Mouse (Mus musculus) gastrocnemius, postnatal 25 days (tissue): ENCODE results near the gene Pou2f1. TPM values are rescaled to one million over a fixed set of nuclear protein-coding genes. Genes with fewer than 3 reads are reported as not detected.

Experiments used
- DNase-seq: peaks from one replicate; pipeline ENCODE4 v3.0.0; 2022
- total RNA-seq, 2 experiments: library from RNA; stranded (reverse); gene quantifications; 1 replicate in 1 of 2; 2 replicates in 1 of 2; pipeline ENCODE4 v1.2.3; 2021

The Pou2f1 gene
- total RNA-seq, 2 experiments from 2014 or later = 4.8 to 6.3 TPM

DNA sequence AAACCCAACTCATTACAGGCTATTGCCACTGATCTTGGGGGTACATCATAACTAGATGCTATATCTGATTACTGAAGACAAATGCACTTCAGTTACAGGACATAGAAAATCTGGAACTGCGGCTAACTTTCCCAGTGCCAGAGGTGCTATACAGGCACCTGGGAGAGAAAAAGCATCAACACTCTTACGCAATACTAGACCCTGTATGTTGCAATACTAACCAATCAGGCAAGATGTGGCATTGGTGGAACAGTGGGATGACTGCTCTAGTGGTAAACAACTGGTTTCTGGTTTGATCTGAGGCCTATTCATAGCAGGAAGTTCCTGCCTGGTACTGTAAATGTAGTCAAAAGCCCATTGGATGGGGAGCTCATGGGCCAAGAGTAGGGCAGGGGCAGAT lies 123.7 kb downstream of the Pou2f1 start:
- DNase-seq = no peak

DNA sequence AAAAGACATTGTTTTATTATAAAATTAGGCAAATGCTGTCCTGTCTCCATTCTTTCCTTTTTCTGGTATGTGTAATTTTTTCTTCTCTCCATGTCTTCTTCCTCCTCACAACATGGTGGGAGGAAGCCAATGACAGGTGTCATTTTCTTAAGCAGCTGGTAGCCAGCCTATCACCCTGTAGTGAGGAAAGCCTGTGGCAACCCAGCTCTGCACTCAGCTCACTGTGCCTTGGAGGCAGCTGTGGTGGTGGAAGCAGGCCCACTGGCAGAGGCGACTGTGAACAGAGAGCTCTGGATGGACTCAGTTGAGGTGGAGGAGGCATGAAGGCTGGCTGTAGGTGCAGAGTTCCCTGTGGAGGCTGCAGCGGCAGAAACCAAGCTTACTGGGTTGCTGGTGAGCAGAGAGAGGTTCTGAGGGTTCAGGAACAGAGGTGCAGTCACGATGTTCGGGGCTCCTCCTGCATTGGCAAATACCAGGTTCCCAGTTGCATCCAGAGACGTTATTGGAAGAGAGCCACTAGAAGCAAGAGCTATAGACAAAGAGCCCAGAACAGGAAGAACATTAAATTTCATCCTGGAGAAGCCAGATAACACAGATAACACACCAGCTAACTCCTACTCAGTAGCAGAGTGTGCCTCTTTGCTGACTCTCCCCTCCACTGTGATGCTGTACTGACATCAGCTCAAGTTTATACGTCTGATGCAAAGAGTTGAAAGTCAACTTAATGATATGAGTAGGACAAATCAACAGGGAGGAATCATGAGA lies 126.8 kb downstream of the Pou2f1 start:
- DNase-seq = no peak

DNA sequence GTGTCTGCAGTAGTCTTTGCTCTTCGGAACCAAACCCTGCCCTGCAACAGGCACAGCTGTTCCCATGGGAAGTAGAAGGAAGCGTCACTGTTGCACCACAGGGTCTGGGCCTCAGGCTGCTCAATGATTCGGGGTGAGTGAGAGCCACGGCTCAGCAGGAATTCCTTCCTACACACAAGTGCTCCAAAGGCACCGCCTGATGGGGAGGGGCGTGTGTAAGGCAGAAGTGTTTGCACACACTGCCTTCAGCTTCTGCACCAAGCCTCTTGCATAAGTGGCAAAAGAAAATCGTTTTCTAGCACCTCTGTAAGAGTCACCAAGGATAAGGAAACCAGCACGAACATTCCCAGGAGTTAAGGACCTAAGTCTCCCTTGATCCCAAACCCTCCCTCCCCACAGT lies 127.8 kb downstream of the Pou2f1 start:
- no peak for DNase-seq

DNA sequence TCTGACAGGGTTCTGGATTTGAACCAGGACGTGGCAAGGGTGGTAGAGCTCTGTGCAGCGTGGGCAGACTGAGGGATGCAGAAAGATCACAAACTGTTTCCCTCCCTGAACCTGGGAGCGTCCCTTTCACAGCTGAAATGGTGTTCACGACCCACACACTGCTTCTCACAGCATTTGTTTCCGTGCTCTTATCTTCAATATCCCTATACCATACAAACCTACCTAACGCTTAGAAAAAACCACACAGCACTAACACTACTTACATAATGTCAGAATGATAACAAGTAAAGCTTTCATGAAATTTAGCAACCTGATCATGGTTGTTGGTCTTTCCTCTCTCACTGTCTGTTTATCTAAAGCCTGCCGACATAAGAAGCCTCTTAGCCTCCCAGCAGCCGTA lies 133.8 kb downstream of the Pou2f1 start:
- DNase-seq = no peak

DNA sequence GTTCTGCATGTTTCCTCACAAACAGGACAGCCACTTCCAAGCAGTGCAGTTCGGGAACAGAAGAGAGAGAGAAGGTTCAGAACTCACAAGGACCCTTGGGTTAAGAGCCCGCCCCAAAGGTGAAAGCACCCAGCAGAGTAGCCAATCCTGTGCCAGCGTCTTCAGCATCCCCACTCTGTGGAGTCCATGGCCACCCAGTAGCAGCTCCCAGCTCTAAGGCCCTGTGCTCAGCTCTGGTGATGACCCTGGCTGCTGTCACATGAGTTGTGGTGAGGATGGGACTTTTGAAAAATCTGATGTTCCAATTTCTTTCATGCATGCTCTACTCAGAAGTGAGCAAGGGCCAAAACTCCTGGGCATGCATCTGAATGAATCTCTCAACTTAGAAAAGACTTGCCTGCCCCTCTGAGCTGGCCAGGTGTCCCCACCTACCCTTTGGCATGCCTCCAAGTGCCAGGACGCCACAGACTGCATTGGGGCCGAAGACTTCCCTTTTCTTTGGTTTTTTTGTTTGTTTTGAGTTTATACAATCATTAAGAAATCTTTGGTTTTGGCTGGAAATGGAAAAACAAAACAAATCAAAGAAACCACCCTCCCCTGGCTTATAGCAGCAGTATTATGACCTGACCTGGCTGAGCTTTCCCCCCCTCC lies 135.7 kb downstream of the Pou2f1 start:
- DNase-seq = no peak

DNA sequence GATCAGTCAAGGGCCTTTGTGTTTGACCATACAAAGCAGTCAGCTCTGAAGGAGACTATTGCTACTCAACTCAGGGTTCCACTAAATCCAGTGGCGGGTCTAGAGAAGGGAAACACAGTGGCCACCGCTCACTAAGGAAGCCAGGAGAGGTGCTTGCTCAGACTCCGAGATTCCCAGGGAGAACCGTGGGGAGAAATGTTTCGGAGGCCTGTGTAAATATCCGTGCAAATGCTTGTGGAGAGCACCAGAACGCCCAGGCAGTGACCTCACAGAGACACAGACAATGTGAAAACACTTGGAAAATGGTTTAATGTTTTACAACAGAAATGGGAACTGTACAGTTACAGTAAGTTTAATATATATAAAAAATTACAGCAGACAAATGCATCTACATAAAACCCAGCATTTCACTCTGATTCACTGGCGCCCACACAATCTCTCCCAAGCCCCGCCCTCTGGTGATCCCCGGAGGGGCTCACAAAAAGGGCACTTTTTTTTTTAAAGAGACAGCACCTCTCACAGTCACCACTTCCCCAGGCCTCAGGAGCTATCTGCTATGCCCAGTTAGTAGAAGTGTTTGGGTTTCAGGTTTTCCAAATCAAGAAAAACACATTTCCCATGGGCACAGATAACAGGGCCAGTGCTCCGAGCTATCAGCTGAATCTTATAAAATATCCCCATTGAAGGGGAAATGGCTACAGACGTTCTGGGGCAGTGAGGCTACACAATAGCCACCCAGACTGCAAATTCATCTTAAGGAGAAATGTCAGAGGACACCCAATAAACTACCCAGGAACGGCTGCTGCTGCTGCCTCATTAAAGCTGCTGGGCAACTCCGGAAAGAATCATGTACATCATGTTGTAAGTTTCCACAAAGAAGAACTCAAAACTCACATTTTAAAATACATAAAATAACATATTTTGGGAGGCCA lies 137.3 kb downstream of the Pou2f1 start:
- DNase-seq = no peak

DNA sequence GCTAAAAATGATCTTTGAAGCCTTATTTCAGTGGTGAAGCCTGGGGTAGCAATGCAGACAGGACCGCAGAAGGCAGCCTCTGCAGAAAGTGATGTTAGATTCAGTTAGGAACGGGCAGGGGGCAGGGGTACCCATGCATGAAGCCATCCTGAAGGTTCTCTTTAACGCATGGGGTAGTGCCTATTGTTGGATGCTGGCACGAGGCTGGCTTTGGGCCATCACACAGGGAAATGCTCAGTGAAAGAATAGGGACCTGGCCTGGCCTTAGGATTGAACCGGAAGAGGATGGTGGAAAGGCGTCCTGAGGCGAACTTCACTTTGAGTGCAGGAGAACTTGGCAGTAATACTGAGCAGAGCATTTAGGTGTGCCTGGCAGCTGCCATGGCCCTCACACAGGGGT lies 140.4 kb downstream of the Pou2f1 start:
- DNase-seq = peak; percentile 2

DNA sequence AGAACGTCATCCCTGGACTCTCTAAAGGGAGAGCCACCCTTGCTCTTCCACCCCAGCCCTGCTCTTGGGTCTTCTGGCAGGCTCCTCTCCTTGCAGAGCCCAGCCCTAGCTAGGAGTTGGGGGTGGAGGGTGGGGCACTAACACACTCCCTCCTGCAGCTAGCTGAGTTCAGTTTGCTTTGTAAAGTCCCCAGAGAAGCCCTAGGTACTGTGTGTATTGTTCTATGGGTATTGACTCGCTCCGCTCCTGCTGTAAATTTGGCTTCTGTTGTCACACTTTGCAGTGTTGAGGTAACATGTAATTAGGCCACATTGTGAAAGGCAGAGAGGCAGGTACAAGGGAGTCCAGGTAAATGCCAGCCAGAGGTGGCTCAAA lies 141.3 kb downstream of the Pou2f1 start:
- DNase-seq = peak; percentile 4

DNA sequence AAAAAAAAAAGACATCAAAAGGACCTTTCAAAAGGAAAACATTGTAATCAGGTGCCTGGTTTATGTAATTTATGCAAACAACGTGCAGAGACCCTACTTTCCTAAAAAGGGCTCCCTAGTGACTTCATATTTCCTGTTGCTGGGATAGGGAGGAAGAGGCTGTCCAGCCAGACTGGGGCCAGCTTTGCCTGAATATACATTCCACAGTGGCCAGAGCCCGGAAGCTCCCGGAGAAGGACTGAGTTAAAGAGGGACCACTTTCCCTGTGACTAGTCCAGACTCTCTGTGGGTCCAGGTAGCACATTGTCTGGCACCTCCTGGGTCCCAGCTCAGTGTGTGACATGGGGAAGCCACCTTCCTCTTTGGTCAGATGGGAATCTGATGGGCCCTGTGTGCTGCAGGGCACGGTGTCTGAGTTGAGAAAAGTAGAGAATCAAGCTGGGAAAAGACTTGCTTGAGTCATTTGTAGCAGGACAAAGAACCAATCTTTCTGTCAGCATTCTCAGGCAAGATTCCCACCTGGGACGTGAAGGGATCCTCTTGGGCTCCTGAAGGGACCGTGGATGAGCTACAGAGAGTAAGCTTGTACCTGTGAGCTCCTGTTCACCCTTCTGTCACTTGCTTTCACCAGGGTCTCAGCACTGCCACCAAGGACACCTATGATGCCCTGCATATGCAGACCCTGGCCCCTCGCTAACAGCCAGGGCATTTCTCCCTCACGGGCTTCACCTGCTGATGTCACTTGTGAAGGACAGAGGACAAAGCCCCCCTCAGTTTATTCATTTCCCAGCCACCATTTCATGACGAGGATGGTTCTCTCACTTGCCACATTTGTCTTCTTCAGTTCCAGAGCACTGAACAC lies 141.9 kb downstream of the Pou2f1 start:
- peak; percentile 3 for DNase-seq

DNA sequence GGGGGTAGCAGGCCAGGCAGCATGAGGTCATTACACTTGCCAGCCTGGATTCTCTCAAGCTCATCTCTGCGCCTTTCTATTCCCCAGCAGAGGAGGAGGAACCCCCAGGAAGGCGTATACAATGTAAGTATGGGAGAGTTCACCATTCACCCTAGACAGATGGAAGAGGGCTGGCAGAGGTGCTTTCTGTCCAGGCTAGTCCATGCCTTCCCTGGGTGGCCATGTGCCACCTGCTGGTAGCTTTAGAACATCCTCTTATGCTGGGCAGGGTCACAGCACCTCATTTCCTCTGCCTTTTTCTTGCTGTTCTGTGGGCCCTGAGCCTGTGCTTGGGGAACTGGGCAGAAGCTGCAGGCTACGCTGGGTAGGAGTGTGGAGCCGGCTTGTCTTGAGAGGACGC lies 144.1 kb downstream of the Pou2f1 start:
- DNase-seq = no peak

DNA sequence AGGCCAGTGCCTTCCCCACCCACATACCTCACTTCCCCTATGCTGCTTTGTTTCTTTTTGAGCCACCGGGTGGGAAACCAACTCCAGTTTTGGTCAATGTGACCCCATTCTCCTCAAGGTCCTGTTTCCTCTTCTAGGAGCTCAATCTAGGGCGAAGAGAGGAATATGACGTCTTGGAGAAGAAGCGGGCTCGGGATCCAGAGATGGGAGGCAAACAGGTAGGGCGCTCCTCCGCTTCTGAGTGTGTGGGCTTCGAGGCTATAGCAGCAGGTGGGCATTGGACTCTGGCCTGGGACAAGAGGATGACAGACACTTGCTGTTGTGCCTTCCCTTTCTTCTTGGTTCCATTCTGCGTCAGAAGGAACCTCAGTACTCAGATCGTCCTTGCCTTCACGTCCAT lies 145.2 kb downstream of the Pou2f1 start:
- peak; percentile 2 for DNase-seq

DNA sequence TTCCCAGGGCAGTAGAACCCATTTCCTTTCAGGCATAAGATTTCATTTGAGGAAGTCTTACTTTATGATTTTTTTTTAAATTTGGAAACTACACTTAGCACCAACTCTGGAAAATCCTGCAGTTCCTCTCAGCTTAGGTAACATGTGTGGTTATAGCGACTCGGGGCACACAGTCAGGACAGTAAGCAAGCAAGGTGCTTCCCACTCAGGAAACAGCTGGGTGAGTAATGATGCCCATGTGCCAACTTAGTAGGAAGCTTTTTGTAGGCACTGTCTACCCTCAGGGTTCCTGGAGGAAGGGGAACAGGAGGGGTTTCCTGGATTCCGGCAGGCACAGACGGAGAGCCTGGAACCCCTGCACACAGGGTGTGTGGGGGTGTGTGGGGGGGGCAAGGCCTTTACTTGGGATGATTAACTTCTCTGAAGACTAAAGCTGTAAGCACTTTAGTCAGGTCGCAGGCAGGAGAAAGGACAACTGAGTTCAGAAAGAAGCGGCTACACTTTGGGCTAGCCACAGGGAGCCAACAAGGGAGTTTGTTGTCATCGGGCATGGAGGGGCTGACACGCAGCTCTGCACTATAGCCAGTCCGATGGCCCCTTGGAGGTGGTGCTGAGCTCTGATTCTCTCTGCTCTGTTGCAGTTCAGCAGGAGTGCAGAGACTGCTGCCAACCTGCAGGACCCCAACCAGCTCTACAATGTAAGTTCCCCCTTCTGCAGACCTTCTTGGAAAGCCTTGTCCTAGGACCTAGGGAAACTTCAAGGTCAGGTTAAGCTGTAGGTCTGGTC lies 146.5 kb downstream of the Pou2f1 start:
- DNase-seq = no peak

DNA sequence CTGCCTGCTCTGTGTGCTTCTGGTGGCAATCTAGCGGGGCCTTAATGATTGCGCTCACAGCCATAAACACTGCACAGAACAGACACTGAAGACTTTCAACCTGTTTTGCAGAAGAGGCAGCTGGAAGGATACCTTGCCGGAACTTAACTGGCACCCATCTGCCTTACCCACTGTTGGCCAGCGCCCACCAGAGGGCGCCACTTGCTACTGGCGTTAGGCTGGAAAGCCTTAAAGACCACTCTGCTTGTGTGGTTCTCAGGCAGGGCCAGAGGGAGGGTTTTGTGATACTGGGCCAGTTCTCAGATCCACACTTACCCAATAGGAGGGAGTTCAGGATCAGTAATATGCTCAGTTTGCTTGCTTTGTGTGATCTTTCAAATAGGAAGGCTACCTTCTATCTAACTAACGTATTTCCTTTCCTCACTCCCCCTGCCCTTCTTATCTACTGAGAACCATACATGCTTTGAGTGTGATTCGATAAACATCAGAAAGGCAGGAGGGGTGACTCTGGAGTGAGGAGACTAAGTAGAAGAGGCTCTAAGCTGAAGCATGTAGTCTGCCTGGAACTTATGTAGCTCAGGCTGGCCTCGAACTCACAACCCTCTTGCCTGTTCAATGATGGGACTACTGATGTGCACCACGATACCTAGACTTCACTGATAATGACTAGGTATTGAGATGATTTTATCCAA lies 148.6 kb downstream of the Pou2f1 start:
- DNase-seq = no peak

DNA sequence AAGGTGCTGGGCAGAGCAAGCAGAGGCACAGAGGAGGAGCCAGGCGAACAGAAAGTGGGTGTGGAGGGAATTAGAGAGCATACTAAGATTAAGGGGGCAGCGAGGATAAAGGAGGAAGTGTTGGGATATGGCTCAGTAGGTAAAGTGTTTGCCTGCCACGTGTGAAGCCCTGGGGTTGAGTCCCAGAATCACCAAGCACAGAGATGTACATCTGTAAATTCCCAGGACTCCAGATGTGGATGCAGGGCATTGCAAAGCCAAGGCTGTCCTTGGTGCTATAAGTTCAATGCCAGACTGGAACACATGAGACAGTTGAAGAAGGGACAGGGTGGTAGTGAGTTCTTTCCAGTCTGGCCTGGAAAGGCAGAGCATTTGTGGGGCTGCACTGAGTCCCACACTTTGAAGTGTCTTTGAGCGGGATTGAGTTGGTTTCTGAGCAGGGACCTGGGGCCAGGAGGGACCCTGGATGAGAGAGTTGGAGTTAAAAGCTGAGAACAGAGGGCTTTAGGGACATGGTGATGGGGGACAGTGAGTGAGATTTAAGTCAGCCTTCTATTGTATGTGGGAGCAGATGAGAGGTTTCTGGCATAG lies 149.3 kb downstream of the Pou2f1 start:
- no peak for DNase-seq

DNA sequence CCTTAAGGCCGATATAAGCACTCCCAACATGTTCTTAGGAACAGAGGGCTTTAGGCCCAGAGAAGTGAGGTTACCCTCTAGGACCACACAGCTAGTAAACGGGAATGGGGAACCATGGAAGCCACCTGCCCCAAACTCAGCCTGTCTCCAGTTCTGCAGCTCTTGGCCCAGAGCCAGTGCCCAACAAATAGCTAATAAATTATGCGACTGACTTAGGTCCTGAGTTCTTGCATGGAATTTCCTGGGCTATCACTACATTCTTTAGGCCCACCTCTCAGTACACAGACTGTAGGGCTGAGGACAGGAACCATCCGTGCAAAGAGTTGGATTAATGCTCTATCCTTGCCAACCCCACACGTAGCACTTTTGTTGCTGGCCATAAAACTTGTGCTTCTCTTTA lies 150.3 kb downstream of the Pou2f1 start:
- no peak for DNase-seq

DNA sequence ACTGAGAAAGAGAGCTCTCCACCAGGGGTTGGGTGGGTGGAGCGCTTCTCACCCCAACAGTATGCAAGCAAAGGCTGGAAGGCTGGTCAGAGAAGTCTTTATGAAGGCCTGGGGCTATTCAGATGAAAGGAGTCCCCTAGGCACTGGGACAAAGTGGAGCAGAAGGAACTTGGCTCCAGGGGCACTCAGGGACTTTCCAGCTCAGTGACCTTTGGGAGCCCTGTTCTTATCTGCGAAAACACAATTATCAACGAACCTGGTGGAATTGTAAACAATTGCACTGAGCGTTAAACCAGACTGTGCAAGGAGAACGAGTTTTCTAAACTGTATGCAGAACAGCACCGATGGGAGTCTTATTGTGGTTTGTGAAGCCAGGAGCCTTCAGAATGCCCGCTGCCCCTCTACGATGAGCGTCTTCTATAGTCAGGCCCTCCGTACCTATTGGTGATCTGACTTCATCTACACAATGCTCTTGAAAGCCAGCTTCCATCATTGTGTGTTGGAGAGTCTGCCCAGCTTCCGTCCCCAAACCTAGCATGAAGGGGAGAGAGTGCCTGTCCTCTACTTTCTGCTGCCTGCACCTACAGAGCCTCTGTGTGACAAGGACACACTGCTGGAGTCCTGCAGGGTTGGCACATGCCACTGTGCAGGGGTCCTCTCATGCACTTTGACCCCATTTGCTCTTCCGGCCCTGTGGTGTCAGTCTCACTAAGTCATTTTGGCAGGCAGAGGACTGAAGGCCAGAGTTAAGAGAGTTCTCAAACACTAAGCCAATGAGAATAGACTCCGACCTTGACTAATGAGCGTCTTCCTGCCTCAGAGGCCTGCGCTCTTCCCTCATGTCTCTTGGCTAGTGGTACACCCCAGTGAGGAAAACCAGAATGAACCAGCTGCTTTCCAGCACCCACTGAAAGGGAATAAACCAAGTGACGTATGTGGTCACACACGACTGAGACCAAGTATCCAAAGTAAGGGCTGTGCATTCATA lies 152.7 kb downstream of the Pou2f1 start:
- DNase-seq = no peak

DNA sequence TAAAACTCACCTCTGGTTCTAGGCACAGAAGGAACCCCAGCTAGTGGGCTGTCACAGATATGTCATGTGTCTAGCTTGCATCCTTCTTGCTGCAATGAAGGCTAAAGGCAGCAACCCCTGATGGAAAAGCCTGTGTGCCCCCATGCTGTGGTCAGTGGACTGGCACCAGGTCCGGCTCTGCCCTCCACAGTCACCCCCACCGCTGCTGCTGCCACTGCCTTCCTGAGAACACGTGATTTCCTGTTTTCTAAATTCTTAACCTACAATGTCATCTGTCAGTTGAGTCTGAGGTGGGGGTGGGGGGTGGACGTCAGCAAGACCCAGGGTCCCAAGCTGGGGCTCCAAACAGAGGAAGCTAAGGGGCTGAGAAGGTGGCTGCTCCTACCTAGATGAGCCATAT lies 153.6 kb downstream of the Pou2f1 start:
- DNase-seq = no peak

DNA sequence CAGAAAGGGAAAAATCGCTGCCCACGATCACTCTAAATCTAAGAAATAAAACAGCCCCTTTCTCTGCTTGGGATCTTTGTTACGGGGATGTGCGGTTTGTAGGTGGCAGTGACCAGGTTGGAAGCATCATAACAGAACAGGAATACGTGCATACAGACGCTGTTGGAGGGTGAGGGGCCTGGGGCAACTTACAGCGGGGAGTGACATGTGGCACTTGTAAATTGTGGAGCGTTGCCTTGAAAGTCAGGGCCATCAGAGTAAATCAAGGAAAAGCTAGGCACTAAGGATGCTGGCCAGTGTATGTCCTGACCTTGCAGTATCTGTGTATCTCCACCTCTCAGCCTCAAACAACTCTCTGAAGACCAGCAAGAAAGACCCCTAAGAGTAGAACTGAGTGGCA lies 154.1 kb downstream of the Pou2f1 start:
- DNase-seq = no peak

DNA sequence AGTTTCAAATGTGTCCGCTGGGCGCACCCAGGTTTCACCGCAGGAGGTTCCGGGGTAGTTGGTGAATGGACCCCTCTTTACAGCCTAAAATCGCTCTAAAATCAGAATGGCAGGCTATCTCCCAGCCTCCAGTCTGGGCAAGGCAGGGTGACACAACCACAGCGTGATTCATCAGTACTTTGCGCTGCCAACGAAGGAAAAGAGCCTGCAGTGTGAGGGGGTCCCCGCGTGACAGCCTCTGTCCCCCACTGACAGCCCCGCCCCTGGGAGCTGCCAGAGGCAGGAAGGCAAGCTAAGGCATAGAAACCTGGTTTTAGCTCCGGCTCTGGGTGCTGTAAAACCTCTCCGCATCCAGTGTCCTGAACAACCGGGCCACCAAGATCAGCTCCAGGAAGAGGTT lies 157.1 kb downstream of the Pou2f1 start:
- DNase-seq = no peak
